Mouse (Mus musculus): ENCODE measurements around the gene Olfr668.
"Not testable (repeated sequence)": the region's sequence is repeated elsewhere in the genome, so short reads cannot be mapped to it uniquely, and the experiment has no call there.

Gene Olfr668

DNA sequence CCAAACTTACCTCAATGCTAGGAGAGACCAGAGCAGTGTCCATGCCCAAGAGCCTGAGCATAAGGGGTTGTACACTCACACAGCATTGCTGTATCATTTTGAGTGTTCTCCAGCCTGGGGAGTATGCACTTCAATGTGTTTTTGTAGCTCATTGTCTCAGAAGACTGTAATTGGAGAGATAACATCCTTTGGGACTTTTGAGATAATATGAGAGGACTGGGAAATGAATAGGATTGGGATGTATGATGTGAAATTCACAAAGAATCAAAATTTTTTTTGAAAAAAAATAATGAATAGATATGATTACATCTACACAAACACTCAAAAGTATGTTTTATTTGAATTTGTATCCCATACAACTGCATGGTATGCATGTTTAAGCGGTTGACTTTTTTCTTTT, at the start of gene Olfr668:
Olfr668 (minus strand) TSS at position 101 of the 400 bp plus-strand sequence.
- no peak for DNase-seq

GRCm38 (mm10) chr7:104972507-104972906, 44.6 kb upstream of the Olfr668 start:
- DNase-seq: not testable (repeated sequence)

GRCm38 (mm10) chr7:104962520-104962919, 34.7 kb upstream of the Olfr668 start, which contains the start of gene Olfr670:
Olfr670 (minus strand) TSS chr7:104962620.
- DNase-seq: no peak

DNA sequence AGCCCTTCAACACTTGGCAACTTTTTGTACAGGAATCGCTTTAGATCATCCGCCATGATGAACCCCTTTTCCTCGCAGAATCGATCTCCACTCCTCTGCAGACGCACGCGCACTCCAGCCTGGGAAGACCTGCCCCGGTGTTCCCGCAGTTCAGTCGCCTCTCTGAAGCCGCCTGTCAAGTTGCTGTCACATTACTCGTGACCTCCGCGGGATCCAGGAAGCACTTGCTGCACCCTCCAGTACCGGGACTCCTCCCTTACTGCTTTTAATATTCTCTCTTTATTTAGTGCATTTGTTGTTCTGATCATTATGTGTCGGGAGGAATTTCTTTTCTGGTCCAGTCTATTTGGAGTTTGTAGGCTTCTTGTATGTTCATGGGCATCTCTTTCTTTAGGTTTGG, 22.4 kb upstream of the Olfr668 start:
- not testable (repeated sequence) for DNase-seq

- no peak for DNase-seq
Observed at GRCm38 (mm10) chr7:104933940-104934339, 6.1 kb upstream of the Olfr668 start, which contains the start of gene Olfr669. Olfr669 (plus strand) TSS chr7:104934240.

- DNase-seq: no peak
Observed at GRCm38 (mm10) chr7:104921382-104921781, 6.5 kb downstream of the Olfr668 start, which contains the start of gene Olfr667. Olfr667 (minus strand) TSS chr7:104921482.

DNA sequence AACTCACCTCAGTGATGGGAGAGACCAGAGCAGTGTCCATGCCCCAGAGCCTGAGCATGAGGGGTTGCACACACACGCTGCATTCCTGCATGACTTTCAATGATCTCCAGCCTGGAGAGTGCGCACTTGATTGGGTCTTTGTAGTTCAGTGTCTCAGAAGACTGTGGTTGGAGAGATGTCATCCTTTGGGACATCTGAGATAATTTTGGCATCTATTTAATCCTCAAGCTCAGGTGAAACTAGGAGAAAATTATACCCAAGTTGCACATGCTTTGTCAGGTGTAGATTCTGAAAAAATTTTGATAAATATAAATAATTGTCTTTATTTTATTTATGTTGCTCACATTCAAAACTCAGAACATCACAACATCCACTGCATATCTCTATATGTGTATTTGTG, 32.0 kb downstream of the Olfr668 start, which contains the start of gene Olfr666:
Olfr666 (minus strand) TSS at position 101 of the 400 bp plus-strand sequence.
- DNase-seq: no peak

- DNase-seq: no peak
Observed at GRCm38 (mm10) chr7:104877731-104878130, 50.1 kb downstream of the Olfr668 start, which contains the start of gene Olfr665. Olfr665 (plus strand) TSS chr7:104878031.

Measured in cerebellum, postnatal 25 days (tissue).